Mouse (Mus musculus) testis, postnatal 14 days (tissue): ENCODE data around the gene Olfr606.
"Not testable (repeated sequence)": the region's sequence is repeated elsewhere in the genome, so short reads cannot be mapped to it uniquely, and the experiment has no call there.

Source experiments
- DNase-seq: peaks from one replicate; pipeline ENCODE4 v3.0.0; 2021; ENCODE audit warnings: low spot score

The Olfr606 gene

GRCm38 (mm10) chr7:103448746-103449145, at the start of gene Olfr606:
TSS of gene Olfr606 (plus strand) at chr7:103449046.
- DNase-seq = no peak

DNA sequence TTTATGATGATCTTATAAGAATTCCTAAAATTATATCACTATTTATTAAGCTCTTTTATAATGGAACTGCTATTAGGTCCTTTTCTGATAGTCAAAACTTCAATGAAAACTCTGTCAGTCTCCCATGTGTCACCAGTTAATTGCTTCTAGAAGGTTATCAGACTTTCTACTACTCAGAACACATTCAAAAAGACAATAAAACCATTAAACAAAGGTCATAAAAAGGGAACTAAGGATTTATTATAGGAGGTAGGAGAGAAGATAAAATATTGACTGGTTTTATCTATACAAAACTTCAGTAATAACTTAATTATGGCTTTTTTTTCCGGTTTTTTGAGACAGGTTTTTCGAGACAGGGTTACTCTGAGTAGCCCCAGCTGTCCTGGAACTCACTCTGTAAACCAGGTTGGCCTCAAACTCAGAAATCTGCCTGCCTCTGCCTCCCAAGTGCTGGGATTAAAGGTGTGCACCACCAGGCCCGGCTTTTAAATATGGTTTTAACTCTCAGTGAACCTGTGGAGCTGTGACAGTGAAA, 42.3 kb upstream of the Olfr606 start:
- not testable (repeated sequence) for DNase-seq

DNA sequence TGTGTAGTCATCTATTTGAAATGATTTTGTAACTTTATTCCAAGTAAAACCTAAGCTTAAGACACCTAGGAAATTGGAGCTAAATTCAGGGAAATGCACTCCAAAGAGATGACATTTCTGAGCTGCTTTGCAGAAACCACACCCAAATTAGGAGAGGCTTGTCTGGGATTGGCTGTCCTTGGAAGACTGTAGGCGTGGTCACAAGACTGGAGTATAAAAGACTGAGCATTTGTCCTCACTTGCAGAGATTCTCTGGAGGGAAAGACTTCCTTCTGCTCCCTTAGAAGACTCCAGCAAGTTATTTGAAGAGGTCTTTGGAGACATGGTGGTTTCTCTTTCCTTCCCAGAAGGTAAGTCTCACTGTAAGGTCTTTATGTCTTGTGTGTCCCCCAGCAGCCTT, 34.1 kb upstream of the Olfr606 start, which contains the start of gene Usp17lc:
Gene Usp17lc (plus strand): TSS at position 301 of the 400 bp plus-strand sequence.
- DNase-seq = not testable (repeated sequence)

DNA sequence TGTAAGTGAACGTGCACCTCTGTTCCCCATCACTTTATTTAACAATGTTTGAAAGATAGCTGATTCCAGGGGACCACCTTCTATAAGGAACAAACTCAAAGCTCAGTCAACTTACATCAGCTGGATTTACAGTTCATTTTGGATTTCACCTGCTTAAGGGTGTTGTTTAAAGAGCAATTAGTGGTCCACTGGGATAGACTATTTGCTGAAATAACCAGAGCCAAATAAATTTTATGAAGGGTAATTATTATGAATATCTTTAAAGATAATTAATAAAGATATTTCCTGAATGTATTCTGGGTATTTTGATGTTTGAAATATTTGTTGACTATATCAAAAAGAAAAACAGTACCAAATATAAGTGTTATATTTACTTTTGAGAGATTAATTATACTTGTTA, 3.5 kb upstream of the Olfr606 start, which contains the start of gene Olfr605:
Gene Olfr605 (minus strand): TSS at position 101 of the 400 bp plus-strand sequence.
- no peak for DNase-seq

DNA sequence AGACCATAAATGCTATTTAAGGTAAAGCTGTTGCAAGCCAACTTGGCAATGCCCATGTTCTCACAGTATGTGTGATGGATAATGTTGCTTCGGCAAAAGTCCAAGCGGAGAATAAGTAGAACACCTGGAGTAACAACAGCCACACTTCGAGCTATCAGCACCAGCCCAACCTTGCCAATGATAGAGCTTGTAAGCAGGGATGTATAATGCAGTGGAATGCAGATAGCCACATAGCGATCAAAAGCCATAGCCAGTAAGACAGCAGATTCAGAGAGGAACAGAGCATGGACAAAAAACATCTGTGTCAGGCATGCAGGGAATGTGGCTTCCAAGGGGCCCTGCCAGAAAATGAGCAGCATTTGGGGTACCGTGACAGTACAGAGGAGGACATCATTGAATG, 11.7 kb downstream of the Olfr606 start:
- DNase-seq = no peak

- no peak for DNase-seq
Measured at GRCm38 (mm10) chr7:103469577-103469976, 20.7 kb downstream of the Olfr606 start, which contains the start of gene Olfr608. TSS of gene Olfr608 (plus strand) at chr7:103469877.

GRCm38 (mm10) chr7:103477106-103477505, 28.3 kb downstream of the Olfr606 start:
- DNase-seq = not testable (repeated sequence)

- DNase-seq = no peak
Measured at GRCm38 (mm10) chr7:103497962-103498361, 49.1 kb downstream of the Olfr606 start, which contains the start of gene Olfr609. TSS of gene Olfr609 (minus strand) at chr7:103498062.
